Mouse (Mus musculus) midbrain, embryonic 15.5 days (tissue): Measurements from ENCODE around the gene Prkg1. TPM values are rescaled to one million over a fixed set of nuclear protein-coding genes. Genes with fewer than 3 reads are reported as not detected.

Source experiments
- ATAC-seq: fragments of 200-750 bp; cut with Nextera tagmentation; replicated peaks from 2 replicates; pipeline ENCODE4 v1.8.0; 2017; ENCODE audit warnings: moderate TSS enrichment
- H3K27ac ChIP-seq: fragments of 300-500 bp; sonication (generic); 2 replicates; pipeline ENCODE4 v1.5.1; 2015; ENCODE audit warnings: mild to moderate bottlenecking, inconsistent platforms
- H3K27me3 ChIP-seq: fragments of 300-500 bp; sonication (generic); replicated peaks from 2 replicates; pipeline ENCODE4 v1.6.1; 2015; ENCODE audit warnings: inconsistent platforms
- H3K36me3 ChIP-seq: fragments of 300-500 bp; sonication (generic); replicated peaks from 2 replicates; pipeline ENCODE4 v1.6.1; 2015; ENCODE audit warnings: inconsistent platforms
- H3K4me1 ChIP-seq: fragments of 300-500 bp; sonication (generic); 2 replicates; pipeline ENCODE4 v1.6.1; 2015; ENCODE audit warnings: inconsistent platforms
- H3K4me2 ChIP-seq: fragments of 300-500 bp; sonication (generic); 2 replicates; pipeline ENCODE4 v1.6.1; 2015; ENCODE audit warnings: inconsistent platforms, mild to moderate bottlenecking, moderate library complexity
- H3K4me3 ChIP-seq: fragments of 300-500 bp; sonication (generic); 2 replicates; pipeline ENCODE4 v1.5.1; 2015; ENCODE audit warnings: mild to moderate bottlenecking, inconsistent platforms
- H3K9ac ChIP-seq: fragments of 300-500 bp; sonication (generic); 2 replicates; pipeline ENCODE4 v1.6.1; 2015; ENCODE audit warnings: mild to moderate bottlenecking, inconsistent platforms
- H3K9me3 ChIP-seq: fragments of 300-500 bp; sonication (generic); 2 replicates; pipeline ENCODE4 v1.6.1; 2016; ENCODE audit warnings: inconsistent platforms
- WGBS: fragments of 180-500 bp; shearing (Covaris S2); methylation state at CpG from one replicate; pipeline ENCODE4 v1.1.7; 2015; ENCODE audit warnings: mixed read lengths; 5-methylcytosine and 5-hydroxymethylcytosine counted together
- polyA plus RNA-seq: library from polyadenylated mRNA; unstranded; fragments of >200 nt; fragmentation: Nextera tagmentation; extraction: Ambion mirVana; gene quantifications from 2 replicates; pipeline ENCODE4 v1.2.1, GENCODE M21; 2015

Prkg1 gene
- polyA plus RNA-seq, 1 experiment from 2014 or later = 4.3 TPM

DNA sequence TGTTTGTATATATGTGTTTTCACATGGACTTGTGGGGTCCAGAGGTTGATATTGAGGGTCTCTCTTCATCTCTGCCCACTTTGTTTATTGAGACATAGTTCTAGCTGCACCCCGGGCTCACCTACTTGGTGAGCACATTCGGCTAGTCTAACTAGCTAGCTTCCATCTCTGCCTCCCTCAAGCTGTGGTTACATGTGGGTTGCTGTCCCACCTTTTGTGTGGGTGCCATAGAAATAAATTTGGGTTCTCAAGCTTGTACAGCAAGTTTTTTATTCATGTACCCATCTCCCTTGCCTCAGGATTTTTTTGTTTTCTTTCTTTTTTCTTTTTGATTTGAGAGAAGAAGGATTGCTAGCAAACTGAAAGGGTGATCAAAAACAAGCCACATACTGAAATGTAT, 617.4 kb downstream of the Prkg1 start:
- WGBS = 90% methylated on average over 2 of the region's 2 CpGs
- Histone ChIP-seq H3K36me3 (no peaks in the 10 kb centered on the region), H3K27me3 (no peaks in the 10 kb centered on the region), H3K9ac (no peak overlapping the region), H3K4me2 (no peak overlapping the region), H3K4me1 (no peaks in the 10 kb centered on the region), H3K27ac (no peak overlapping the region), H3K9me3 (no peaks in the 10 kb centered on the region), H3K4me3 (no peak overlapping the region)
- no peak for ATAC-seq

DNA sequence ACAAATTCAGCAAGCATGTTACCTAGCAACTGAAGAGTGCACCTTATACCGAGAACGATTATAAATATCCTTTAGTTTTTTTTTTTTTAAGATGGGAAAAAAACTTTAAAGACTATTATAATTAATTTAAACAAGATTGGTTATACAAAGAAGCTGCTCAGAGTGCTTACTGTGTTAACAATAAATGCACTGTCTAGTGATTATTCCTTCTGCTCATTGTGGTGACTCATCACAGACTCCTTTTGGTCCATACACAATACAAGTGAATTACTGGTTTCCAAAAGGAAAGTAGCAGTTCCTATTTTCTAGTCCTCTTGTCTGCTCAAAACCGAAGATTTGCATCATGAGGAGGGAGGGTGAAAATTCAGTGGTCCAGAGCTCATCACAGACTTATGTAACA, 618.7 kb downstream of the Prkg1 start:
- Histone ChIP-seq H3K4me2 (no peak overlapping the region), H3K4me3 (no peak overlapping the region), H3K27ac (no peak overlapping the region), H3K4me1 (no peaks in the 10 kb centered on the region), H3K27me3 (no peaks in the 10 kb centered on the region), H3K9me3 (no peaks in the 10 kb centered on the region), H3K36me3 (no peaks in the 10 kb centered on the region), H3K9ac (no peak overlapping the region)
- 67% methylated on average over 3 of the region's 3 CpGs for WGBS
- no peak for ATAC-seq

DNA sequence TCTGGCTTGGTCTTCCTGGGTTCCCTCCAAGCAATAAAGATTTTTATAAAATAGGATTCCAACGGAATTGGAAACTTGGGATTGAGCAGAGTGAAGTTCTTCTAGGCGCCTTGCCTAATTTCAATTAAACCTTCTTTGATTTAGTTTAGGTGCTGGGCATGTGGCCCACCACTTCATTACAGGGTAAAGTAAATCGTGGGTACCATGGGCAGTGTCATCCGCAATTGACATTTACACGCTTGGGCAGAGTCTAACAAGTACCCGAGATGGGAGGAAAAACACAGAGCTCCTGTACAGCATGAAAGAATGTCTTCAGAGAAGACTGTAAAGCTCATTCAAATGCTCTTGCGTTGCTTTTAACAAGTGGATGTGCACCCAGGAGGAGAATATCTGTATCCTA, 622.9 kb downstream of the Prkg1 start:
- Histone ChIP-seq H3K9me3 (no peaks in the 10 kb centered on the region), H3K4me1 (no peaks in the 10 kb centered on the region), H3K36me3 (no peaks in the 10 kb centered on the region), H3K4me2 (no peak overlapping the region), H3K9ac (no peak overlapping the region), H3K4me3 (no peak overlapping the region), H3K27ac (no peak overlapping the region), H3K27me3 (no peaks in the 10 kb centered on the region)
- 87% methylated on average over 7 of the region's 7 CpGs for WGBS
- no peak for ATAC-seq

DNA sequence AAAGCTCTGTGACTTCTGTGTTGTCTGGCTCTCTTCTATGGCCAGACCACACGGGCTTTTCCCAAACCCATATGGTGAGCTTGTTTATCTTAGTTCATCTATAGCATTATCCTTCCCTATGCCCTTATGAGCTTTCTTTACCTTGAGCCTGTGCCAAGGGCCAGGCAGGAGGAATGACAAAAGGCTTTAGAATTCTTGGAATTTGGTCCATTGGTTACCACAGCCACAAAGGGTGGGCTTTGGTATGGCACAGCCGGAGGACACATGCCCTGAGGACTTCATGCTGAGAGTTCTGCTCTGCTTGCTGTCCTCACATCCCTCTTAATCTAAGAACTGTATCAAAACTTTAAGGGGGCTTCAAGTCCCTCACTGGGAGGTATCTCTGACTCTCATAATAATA, 628.5 kb downstream of the Prkg1 start:
- 7% methylated on average over 2 of the region's 2 CpGs for WGBS
- ATAC-seq = no peak
- H3K4me2 ChIP-seq = no peak overlapping the region

DNA sequence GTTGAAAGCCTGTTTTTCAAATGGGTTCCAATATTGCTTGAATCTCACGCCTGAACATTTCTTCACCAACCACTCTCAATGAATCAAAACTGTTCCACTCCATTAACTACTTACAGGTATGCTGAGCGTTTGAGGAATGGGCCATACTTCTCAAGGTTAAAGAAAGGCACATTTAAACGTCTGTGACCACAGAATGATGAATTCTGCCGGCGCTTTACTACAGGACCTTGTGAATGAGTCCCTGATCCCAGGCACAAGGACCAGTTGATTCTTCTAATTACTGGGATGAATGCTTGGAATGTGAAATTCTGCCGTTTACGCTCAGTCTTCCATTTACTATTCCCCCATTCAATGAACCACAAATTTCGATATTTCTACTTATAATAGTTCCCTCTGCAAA, 632.2 kb downstream of the Prkg1 start:
- no peak overlapping the region for H3K9ac ChIP-seq
- 86% methylated on average over 8 of the region's 8 CpGs for WGBS
- H3K4me2 ChIP-seq = no peak overlapping the region
- H3K27me3 ChIP-seq = no peaks in the 10 kb centered on the region
- H3K9me3 ChIP-seq = no peaks in the 10 kb centered on the region
- no peak overlapping the region for H3K4me3 ChIP-seq
- no peaks in the 10 kb centered on the region for H3K36me3 ChIP-seq
- no peaks in the 10 kb centered on the region for H3K4me1 ChIP-seq
- no peak for ATAC-seq
- H3K27ac ChIP-seq = no peak overlapping the region

More for the DNA sequence above, 628.5 kb downstream of the Prkg1 start:
- no peaks in the 10 kb centered on the region for H3K9me3 ChIP-seq
- H3K27ac ChIP-seq = no peak overlapping the region
- no peak overlapping the region for H3K9ac ChIP-seq
- H3K4me3 ChIP-seq = no peak overlapping the region
- H3K36me3 ChIP-seq = no peaks in the 10 kb centered on the region
- H3K27me3 ChIP-seq = no peaks in the 10 kb centered on the region
- H3K4me1 ChIP-seq = no peaks in the 10 kb centered on the region

DNA sequence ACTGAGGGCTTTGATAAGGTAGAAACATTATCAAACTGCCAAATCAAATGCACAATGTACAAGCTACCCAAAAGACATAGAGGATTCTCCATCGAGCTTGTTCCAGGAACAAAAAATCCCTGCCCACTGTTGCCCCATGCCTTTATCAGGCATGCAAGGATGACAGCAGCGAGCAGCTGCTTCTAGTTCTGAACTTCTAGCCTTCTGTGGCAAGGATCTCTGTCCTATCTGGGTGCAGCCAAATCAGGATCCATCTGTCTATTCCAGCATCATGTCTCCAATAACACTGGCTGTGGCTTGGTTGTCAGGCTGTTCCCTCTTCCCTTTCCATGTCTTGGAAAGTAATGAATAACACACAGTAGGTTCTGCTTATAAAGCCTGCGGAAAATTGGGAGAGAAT, 640.2 kb downstream of the Prkg1 start:
- no peaks in the 10 kb centered on the region for H3K9me3 ChIP-seq
- no peaks in the 10 kb centered on the region for H3K4me1 ChIP-seq
- H3K27me3 ChIP-seq = no peaks in the 10 kb centered on the region
- no peak for ATAC-seq
- 90% methylated on average over 3 of the region's 3 CpGs for WGBS
- H3K36me3 ChIP-seq = no peaks in the 10 kb centered on the region
- no peak overlapping the region for H3K4me2 ChIP-seq
- H3K4me3 ChIP-seq = no peak overlapping the region
- no peak overlapping the region for H3K27ac ChIP-seq
- no peak overlapping the region for H3K9ac ChIP-seq

DNA sequence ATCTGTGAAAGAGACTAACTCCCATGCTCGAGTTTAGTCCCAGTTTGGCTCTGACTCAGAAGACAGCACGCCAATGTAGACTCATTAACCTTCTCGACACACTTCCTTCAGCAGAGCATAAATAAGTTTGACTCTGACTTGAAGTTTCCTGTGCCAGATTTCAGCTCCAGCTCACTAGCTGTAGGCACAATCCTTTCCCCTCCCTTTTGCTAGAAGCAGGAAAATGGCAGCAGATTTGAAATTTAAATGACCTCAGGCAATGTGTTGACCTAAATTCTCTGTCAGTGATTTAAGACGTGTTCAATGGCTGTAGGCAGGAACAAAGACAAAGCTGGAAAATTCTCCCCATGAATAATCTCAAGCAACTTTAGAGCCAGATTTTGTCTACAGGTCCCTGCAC, 650.1 kb downstream of the Prkg1 start:
- no peak overlapping the region for H3K9ac ChIP-seq
- no peaks in the 10 kb centered on the region for H3K36me3 ChIP-seq
- no peak overlapping the region for H3K4me3 ChIP-seq
- no peaks in the 10 kb centered on the region for H3K9me3 ChIP-seq
- 31% methylated on average over 4 of the region's 4 CpGs for WGBS
- no peak overlapping the region for H3K27ac ChIP-seq
- H3K4me2 ChIP-seq = no peak overlapping the region
- H3K4me1 ChIP-seq = no peaks in the 10 kb centered on the region
- no peaks in the 10 kb centered on the region for H3K27me3 ChIP-seq
- peak; percentile 69; the same call in 1 of the 2 replicates for ATAC-seq

DNA sequence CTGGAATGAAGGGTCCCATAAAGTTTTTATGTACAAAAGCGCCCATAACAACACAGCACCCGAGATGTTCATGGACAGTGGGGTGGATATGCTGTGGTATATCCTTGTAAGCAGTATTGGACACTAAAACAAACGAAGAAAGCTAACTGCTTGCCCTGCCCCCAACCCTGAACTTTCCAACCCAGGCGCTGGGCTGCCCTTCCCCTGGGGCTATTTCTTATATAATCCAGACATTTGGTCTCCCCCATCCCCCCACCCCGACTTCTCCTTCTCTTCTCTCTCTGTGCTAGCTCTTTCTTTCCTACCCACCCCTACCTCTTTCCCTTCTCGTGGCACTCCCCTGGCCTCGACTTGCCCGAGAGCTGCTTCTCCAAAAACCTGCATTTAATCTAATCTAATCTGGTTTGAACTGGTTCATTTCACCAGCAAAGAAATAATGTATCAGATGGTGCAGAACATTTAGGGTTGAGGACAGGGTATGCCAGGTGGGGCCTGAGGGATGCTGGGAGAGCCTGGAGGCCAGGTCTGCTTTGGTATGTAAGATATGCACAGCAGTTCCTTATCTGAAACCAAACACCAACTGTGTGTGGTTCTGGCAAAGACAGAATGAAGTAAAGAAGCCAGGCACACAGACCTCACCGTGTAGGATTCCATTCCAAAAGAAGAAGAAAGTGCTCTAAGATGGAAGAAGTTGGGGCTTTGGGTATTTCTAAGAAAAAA, 657.8 kb downstream of the Prkg1 start:
- no peaks in the 10 kb centered on the region for H3K9me3 ChIP-seq
- no peak for ATAC-seq
- H3K27ac ChIP-seq = no peak overlapping the region
- no peaks in the 10 kb centered on the region for H3K36me3 ChIP-seq
- no peaks in the 10 kb centered on the region for H3K27me3 ChIP-seq
- 46% methylated on average over 9 of the region's 9 CpGs for WGBS
- no peak overlapping the region for H3K9ac ChIP-seq
- no peaks in the 10 kb centered on the region for H3K4me1 ChIP-seq
- H3K4me3 ChIP-seq = no peak overlapping the region
- H3K4me2 ChIP-seq = no peak overlapping the region

DNA sequence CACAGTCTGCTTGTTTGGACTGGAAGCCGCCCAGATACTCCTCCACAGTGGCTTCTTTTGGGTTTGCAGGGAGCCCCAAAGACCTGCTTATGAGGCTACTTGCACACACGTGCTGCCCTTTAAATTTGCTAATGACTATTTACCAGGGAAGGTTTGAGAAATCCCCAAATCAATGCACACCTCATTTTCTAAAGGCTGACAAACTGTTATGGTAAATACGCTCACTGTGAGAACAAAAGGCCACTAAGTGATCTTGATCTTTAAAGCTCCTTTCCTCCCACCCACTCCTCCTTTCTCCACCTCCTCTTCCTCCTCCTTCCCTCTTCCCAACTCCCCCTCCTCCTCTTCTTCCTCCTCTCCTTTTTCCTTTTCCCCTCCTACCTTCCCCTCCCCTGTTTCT, 658.8 kb downstream of the Prkg1 start:
- H3K4me1 ChIP-seq = no peaks in the 10 kb centered on the region
- no peak overlapping the region for H3K9ac ChIP-seq
- H3K27me3 ChIP-seq = no peaks in the 10 kb centered on the region
- H3K4me2 ChIP-seq = no peak overlapping the region
- 39% methylated on average over 3 of the region's 3 CpGs for WGBS
- no peak overlapping the region for H3K27ac ChIP-seq
- ATAC-seq = no peak
- no peak overlapping the region for H3K4me3 ChIP-seq
- no peaks in the 10 kb centered on the region for H3K9me3 ChIP-seq
- no peaks in the 10 kb centered on the region for H3K36me3 ChIP-seq

DNA sequence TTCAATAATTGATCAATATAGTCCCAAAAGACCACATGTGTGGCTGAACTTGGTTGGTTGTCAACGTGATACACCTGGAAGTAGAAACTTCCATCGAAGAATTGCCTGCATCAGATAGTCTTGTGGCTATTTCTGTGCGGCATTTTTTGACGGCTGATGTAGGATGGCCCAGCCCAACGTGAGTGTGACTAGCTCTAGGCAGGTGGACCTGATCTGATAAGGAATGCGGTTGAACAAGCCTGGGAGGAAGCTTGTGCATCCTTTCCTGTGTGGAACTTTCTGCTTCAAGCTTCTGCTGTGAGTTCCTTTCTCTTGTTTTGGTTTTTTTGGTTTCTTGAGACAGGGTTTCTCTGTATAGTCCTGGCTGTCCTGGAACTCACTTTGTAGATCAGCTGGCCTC, 660.1 kb downstream of the Prkg1 start:
- 83% methylated on average over 6 of the region's 6 CpGs for WGBS
- H3K4me3 ChIP-seq = no peak overlapping the region
- no peaks in the 10 kb centered on the region for H3K27me3 ChIP-seq
- H3K9me3 ChIP-seq = no peaks in the 10 kb centered on the region
- no peaks in the 10 kb centered on the region for H3K4me1 ChIP-seq
- H3K36me3 ChIP-seq = no peaks in the 10 kb centered on the region
- H3K27ac ChIP-seq = no peak overlapping the region
- H3K4me2 ChIP-seq = no peak overlapping the region
- ATAC-seq = no peak
- H3K9ac ChIP-seq = no peak overlapping the region

DNA sequence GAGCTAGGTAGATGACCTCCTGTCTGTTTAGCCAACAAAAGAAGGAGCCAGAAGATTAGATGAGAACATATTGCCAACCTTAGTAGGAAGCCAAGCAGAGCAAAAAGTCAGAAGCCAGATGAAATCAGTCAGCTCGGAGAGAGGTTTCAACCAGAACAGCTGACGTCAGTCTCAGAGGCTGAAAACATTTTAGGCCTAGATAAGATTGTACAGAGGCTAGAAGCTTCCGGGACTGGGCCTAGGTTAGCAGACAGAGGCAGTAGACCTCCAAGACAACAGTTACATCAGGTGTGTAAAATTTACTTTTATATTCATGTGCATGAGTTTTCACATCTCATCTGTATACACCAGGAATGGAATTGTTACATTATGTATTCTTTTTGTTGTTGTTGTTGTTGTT, 665.5 kb downstream of the Prkg1 start:
- ATAC-seq = no peak
- H3K9me3 ChIP-seq = no peaks in the 10 kb centered on the region
- no peak overlapping the region for H3K4me2 ChIP-seq
- no peaks in the 10 kb centered on the region for H3K36me3 ChIP-seq
- no peak overlapping the region for H3K4me3 ChIP-seq
- 93% methylated on average over 3 of the region's 3 CpGs for WGBS
- H3K9ac ChIP-seq = no peak overlapping the region
- H3K4me1 ChIP-seq = no peaks in the 10 kb centered on the region
- H3K27ac ChIP-seq = no peak overlapping the region
- no peaks in the 10 kb centered on the region for H3K27me3 ChIP-seq

DNA sequence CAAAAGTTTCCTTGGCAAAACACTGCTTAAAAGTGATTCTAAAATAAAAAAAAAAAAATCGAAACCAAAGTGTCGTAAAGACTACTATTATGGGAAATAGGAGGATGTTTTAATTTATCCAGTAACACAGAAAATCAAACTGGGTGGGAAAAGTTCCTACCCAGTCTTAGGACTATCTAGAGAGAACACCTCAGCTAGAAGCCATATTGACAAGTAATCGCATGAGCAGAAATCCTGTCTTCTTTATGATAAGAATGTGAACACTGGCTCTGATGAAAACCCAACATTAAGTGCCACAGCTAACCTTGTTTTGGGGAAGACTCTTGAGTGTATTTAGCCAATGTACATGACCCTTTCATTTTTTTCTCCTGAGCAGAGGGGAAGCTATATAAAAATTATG, 667.0 kb downstream of the Prkg1 start:
- ATAC-seq = no peak
- no peaks in the 10 kb centered on the region for H3K36me3 ChIP-seq
- H3K4me2 ChIP-seq = no peak overlapping the region
- H3K27ac ChIP-seq = no peak overlapping the region
- H3K9ac ChIP-seq = no peak overlapping the region
- no peaks in the 10 kb centered on the region for H3K4me1 ChIP-seq
- H3K9me3 ChIP-seq = no peaks in the 10 kb centered on the region
- WGBS = 69% methylated on average over 3 of the region's 3 CpGs
- no peaks in the 10 kb centered on the region for H3K27me3 ChIP-seq
- H3K4me3 ChIP-seq = no peak overlapping the region

DNA sequence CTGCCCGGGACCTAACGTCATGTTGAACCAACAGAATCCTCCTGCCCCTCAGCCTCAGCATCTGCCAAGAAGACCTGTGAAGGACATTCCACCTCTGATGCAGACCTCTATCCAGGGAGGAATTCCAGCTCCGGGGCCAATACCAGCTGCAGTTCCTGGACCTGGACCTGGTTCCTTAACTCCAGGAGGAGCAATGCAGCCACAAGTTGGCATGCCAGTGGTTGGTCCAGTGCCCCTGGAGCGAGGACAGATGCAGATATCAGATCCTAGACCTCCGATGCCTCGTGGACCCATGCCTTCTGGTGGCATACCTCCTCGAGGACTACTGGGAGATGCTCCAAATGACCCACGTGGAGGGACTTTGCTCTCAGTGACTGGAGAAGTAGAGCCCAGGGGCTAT, 681.1 kb downstream of the Prkg1 start:
- H3K4me3 ChIP-seq = peak overlapping the region; percentile 55
- no peak for ATAC-seq
- no peaks in the 10 kb centered on the region for H3K27me3 ChIP-seq
- no peak overlapping the region for H3K27ac ChIP-seq
- H3K4me1 ChIP-seq = peaks cover 26% of the 10 kb centered on the region
- no peak overlapping the region for H3K9ac ChIP-seq
- H3K36me3 ChIP-seq = peaks cover 7% of the 10 kb centered on the region; the same call in 1 of the 2 replicates
- no peaks in the 10 kb centered on the region for H3K9me3 ChIP-seq
- peak overlapping the region; percentile 67 for H3K4me2 ChIP-seq
- WGBS = 95% methylated on average over 8 of the region's 8 CpGs
